Mouse (Mus musculus) E14TG2a.4 (cell line): Measurements from ENCODE around the gene Cpsf7.
"Not testable (repeated sequence)": the region's sequence is repeated elsewhere in the genome, so short reads cannot be mapped to it uniquely, and the experiment has no call there.

ENCODE experiments used
- H3K27me3 ChIP-seq: 2 replicates; pipeline ENCODE4 v1.6.1; 2014; ENCODE audit warnings: low read length, control low read depth; ENCODE audit not compliant: insufficient read depth
- H3K36me3 ChIP-seq: 2 replicates; pipeline ENCODE4 v1.6.1; 2014; ENCODE audit warnings: low read length, control low read depth; ENCODE audit not compliant: insufficient read depth
- H3K4me1 ChIP-seq: replicated peaks from 2 replicates; pipeline ENCODE4 v1.6.1; 2014; ENCODE audit warnings: low read depth, low read length, control low read depth
- H3K4me3 ChIP-seq: replicated peaks from 2 replicates; pipeline ENCODE4 v1.5.1; 2014; ENCODE audit warnings: mild to moderate bottlenecking, low read length
- H3K9me3 ChIP-seq: 2 replicates; pipeline ENCODE4 v1.6.1; 2014; ENCODE audit warnings: low read length, control low read depth
- CTCF ChIP-seq: conservative IDR thresholded peaks from 2 replicates; pipeline ENCODE4 v1.5.1; 2014; ENCODE audit warnings: low read length
- NANOG ChIP-seq: IDR thresholded peaks from 2 replicates; pipeline ENCODE4 v1.6.1; 2014; ENCODE audit warnings: borderline replicate concordance, low read length, mixed read lengths
- POU5F1 ChIP-seq: IDR thresholded peaks from 2 replicates; pipeline ENCODE4 v1.6.1; 2014; ENCODE audit warnings: low read length, borderline replicate concordance

The Cpsf7 gene

DNA sequence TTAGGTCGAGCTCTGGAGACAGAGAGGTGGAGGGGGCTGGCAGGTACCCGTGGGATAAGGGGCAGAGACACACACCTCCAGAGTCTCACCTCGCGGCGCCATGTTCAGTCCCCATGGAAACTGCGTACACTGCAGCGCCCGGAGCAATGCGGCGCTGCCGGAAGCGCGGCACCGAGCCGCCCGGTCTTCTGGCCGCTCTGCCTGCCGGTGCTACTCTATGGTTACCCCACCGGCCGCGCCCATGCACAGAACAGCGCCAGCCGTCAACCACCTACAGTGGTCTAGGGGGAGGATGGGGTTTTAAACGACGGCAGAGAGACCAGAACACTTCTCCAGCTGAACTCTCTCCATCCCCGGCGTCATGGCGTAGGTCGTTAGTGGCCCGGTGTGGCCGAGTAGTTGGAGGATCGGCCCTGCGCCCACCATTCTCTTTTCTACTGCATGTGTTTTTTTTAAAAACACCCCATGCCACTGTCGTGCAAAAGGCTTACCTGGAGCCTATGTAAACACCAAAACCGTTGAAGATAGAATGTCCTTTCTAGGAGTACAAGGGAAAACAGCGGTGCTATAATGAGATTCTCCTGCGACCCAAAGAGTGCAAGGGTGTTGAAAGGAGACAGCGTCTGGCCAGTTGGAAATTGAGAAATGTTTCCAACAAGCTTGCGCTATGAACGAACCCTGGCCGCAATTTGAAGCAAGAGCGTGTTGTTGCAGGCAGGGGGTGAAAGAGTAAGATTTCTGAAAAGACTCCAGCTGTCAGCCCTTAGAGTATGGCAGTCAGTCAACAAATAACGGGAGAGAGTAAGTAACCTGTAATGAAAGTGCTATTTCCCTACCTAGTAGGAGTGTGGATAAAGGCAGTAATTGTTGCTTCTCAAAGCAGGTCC lies 30.8 kb downstream of the Cpsf7 start, which contains the start of gene Tmem216:
Gene Tmem216 (minus strand): TSS at position 615 of the 887 bp plus-strand sequence.
- TF ChIP-seq CTCF (no peak), NANOG (no peak), POU5F1 (no peak)
- Histone ChIP-seq H3K9me3 (no peaks in the 10 kb centered on the region), H3K36me3 (peaks cover 27% of the 10 kb centered on the region), H3K4me3 (peak within 1 kb of the TSS; percentile 84), H3K4me1 (peaks cover 29% of the 10 kb centered on the region), H3K27me3 (no peaks in the 10 kb centered on the region)

DNA sequence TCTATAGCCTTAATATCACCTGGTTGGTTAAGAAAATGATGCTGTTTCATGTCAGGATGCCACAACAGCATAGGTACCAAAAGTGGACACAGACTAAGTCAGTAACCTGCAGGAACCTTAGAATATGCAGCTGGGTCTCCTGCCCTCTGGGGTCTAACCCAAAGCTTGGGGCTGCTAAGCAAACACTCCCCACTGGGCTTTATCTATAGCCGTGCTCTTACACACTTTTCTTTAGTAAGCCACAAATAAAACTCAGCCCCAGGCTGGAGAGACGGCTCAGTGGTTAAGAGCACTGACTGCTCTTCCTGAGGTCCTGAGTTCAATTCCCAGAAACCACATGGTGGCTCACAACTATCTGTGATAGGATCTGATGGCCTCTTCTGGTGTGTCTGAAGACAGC lies 31.9 kb downstream of the Cpsf7 start:
- no peaks in the 10 kb centered on the region for H3K27me3 ChIP-seq
- no peak overlapping the region for H3K4me3 ChIP-seq
- H3K36me3 ChIP-seq = peaks cover 16% of the 10 kb centered on the region
- TF ChIP-seq CTCF (no peak), NANOG (no peak), POU5F1 (no peak)
- H3K4me1 ChIP-seq = peaks cover 29% of the 10 kb centered on the region
- H3K9me3 ChIP-seq = no peaks in the 10 kb centered on the region

DNA sequence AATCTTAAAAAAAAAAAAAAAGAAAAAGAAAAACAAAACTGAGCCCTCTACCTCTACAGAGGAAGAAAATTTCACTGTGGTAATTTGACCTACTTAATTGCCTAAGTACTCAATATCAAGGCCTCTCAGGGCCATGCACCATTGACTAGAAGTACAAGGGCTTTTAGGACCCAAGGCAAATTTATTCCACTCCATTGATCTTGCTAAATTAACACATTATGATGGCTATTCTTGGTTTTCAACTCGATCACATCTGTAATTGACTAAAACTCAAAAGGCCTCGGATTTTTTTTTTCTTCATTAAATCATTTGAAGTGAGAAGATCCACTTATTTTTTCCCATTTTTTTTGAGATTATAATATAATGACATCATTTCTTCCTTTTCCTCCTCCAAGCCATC lies 32.4 kb downstream of the Cpsf7 start:
- Histone ChIP-seq H3K4me3 (no peak overlapping the region), H3K9me3 (no peaks in the 10 kb centered on the region), H3K4me1 (peaks cover 29% of the 10 kb centered on the region), H3K27me3 (no peaks in the 10 kb centered on the region), H3K36me3 (peaks cover 11% of the 10 kb centered on the region)
- TF ChIP-seq NANOG = peak; percentile 51; the same call in 1 of the 2 replicates
- no peak for TF ChIP-seq POU5F1

DNA sequence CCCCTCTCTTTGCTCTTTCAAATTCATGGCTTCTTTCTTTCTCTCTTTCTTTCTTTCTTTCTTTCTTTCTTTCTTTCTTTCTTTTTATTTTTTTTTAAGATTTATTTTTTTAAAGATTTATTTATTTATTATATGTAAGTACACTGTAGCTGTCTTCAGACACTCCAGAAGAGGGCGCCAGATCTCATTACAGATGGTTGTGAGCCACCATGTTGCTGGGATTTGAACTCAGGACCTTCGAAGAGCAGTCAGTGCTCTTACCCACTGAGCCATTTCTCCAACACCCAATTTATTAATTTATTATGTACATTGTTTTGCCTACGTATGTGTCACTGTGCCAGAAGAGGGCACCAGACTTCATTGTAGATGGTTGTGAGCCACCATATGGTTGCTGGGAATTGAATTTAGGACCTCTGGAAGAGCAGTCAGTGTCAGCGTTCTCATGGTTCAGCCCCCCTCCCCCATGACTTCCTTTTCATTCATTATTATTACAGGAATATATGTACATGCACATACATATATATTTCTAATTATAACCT lies 32.8 kb downstream of the Cpsf7 start:
- not testable (repeated sequence) for H3K27me3 ChIP-seq, H3K36me3 ChIP-seq, H3K9me3 ChIP-seq, H3K4me3 ChIP-seq
- TF ChIP-seq CTCF = peak; percentile 21; the same call in 1 of the 2 replicates
- H3K4me1 ChIP-seq = peaks cover 29% of the 10 kb centered on the region

DNA sequence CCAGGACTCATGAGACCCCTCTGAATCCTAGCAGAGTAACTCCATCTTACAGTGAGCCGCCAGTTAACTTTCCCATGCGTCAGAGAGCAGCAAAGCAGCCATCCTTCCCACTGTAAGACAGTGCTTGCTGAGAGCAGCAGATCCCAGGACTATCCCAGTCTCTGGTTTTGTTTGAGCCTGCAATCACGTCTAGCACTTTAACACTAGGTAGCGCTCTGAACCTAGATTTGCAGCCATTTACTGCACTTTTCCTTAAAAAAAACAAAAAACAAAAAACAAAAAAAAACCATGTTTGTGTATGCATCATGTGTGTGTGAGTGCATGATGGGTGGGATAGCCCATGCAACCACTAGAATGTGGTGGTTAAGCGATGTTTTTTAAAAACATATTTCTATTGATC lies 35.0 kb downstream of the Cpsf7 start:
- Histone ChIP-seq H3K9me3 (no peaks in the 10 kb centered on the region), H3K27me3 (no peaks in the 10 kb centered on the region), H3K4me1 (peaks cover 16% of the 10 kb centered on the region), H3K4me3 (no peak overlapping the region), H3K36me3 (no peaks in the 10 kb centered on the region)
- TF ChIP-seq CTCF = no peak; the same call in 1 of the 2 replicates
- no peak for TF ChIP-seq POU5F1
- TF ChIP-seq NANOG = no peak

DNA sequence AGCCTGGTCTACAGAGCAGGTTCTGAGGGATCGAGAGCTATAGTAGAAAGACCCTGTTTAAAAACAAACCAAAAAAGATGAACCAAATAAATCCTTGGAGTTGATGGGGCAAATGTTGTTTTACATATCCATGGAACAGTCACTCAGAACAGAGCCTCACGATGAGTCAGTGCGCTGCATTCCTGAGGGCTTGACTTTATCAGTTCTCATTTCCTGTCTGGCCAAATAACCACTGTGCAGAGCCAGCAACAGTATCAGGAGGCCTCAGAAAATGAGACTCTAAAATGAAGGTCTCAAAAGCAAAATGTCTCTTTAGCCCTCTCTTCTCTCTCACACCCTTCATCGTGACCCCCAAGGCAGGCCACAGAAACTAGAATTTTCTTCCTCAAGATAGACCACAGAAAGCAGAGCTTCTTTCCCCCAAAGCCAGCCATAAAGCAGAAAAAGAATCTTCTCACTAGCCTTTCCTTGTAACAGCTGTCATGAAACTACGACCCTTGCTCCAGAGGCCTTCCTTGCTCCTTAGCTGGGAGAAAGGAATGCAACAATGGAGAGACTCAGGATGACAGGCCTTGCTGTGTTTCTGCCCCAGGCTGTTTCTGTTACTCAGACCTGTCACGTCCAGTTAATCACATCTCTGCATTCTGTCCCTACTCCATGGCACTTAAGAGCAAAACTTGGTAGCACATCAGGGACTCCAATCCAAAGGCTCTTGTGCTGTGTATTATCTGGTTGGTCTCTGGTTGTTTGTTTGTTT lies 36.7 kb downstream of the Cpsf7 start:
- H3K4me1 ChIP-seq = peaks cover 4% of the 10 kb centered on the region
- H3K36me3 ChIP-seq = peaks cover 3% of the 10 kb centered on the region; the same call in 1 of the 2 replicates
- H3K27me3 ChIP-seq = no peaks in the 10 kb centered on the region
- no peak for TF ChIP-seq NANOG
- no peak for TF ChIP-seq POU5F1
- no peak for TF ChIP-seq CTCF
- peaks cover 10% of the 10 kb centered on the region for H3K9me3 ChIP-seq
- H3K4me3 ChIP-seq = no peak overlapping the region

DNA sequence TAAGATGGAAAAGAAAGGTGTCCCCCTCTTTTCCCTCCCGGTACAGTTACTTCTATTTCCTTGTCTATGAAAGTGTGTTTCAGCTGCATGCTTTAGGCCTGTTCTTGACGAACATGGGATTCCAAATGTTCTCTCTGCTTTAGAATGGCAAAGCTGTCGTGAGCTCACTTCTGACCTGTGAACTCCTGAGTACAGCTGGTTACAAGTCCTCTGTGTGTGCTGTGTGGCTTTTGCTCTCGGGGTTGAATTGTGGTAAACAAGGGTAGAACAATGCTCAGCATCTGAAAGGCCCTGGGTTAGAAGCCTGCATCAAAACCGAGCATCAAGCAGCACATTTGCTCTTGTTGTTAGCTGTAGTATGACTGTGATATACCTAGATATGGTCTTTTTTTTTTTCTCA lies 37.3 kb downstream of the Cpsf7 start:
- Histone ChIP-seq H3K4me3 (no peak overlapping the region), H3K9me3 (peaks cover 16% of the 10 kb centered on the region), H3K4me1 (no peaks in the 10 kb centered on the region), H3K36me3 (peaks cover 3% of the 10 kb centered on the region; the same call in 1 of the 2 replicates), H3K27me3 (no peaks in the 10 kb centered on the region)
- TF ChIP-seq CTCF (no peak), NANOG (no peak), POU5F1 (no peak)

DNA sequence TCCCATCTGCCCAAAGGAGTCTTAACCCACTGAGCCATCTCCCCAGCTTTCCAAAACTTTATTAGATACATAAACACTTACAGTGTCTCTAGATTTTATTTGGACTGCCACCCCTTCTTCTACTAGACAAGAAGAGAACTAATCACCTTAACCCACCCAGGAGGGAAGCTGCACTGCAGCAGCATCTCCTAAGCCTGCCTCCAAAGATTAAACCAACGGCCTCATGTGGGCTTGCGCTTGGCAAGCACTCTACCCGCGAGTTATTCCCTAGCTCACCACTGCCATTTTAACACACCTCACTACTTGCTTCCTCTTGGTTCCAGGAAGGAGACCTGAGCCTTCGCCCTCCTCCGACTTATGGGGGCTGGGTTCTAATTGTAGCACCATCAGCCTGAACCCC lies 39.2 kb downstream of the Cpsf7 start:
- Histone ChIP-seq H3K9me3 (peaks cover 35% of the 10 kb centered on the region), H3K4me3 (no peak overlapping the region), H3K4me1 (no peaks in the 10 kb centered on the region), H3K36me3 (peaks cover 21% of the 10 kb centered on the region), H3K27me3 (no peaks in the 10 kb centered on the region)
- TF ChIP-seq CTCF (no peak), POU5F1 (no peak), NANOG (no peak)
